Mouse (Mus musculus): Measurements from ENCODE around the gene Alb.

Gene Alb

DNA sequence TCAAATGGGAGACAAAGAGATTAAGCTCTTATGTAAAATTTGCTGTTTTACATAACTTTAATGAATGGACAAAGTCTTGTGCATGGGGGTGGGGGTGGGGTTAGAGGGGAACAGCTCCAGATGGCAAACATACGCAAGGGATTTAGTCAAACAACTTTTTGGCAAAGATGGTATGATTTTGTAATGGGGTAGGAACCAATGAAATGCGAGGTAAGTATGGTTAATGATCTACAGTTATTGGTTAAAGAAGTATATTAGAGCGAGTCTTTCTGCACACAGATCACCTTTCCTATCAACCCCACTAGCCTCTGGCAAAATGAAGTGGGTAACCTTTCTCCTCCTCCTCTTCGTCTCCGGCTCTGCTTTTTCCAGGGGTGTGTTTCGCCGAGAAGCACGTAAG, at the start of gene Alb:
Gene Alb (plus strand): TSS at position 279 of the 400 bp plus-strand sequence.
- DNase-seq, result no peak

DNA sequence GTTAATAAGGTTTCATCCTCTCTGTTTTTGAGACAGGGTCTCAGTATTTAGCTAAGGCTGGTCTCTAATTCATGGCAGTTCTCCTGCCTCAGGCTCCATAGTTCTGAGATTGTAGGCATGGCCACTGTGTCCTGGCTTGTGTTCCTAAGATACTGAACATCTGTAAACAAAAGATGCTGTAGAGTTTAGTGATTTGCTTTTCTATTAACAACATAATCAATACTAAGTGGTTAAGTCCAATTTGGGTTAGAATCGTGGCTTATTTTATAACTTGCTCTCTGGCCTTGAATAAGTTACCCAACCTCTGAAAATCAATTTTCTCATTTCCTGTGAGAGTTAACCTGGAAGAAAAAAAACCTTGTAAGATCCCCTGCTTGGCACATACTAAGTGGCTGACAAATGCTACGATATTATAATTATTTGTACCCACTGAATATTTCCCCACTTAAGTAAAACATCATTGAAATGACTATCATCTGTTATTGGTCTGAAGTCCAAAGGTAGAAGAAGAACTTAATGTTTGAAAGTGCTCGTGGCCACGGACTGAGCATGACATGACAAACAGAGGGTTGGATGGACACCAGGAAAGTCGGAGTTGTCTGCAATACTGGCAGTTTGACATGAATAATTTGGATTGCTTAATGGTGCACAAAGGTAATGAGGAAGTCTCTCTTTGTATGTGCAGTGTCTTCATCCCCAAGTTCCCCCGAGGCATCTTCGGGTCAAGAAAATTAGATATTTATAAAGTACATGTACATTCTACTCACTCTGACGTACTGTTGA, 46.4 kb upstream of the Alb start:
- no peak for DNase-seq

DNA sequence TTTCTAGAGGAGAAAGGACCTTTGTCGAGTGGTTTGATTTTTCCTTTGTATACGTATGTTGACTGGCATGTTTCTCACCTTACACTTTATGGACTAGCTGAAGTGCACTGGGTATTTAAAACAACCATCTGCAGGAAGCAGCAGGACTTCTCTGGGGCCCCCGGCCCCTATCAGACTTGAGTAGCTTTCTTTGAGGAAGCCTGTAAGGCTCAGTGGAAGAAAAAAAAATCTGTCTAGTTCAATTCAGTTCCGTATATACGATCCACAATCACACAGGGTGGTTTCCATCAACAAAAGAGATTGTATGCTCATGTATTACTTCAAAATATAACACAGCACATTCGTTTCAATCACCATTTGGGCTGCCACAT, 45.8 kb upstream of the Alb start:
- DNase-seq, result no peak

DNA sequence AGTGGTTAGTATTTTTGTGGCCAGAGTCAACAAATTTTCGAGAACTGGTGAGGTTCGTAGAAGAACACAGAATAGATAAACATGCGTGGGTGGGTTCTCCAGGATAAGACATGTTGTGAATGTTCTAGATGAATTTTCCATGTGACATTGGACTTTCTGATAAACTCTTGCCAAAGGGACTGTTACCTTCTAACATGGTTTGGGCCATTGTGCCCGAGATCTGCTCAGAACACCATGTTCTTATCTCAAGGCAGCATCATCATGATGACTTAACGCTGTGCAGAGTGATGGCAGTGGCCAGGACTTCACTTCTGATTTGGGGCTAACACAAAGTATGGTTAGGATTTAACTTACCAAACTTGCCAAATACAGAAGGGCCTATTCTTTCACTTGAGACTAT, 36.1 kb upstream of the Alb start:
- DNase-seq, result no peak

DNA sequence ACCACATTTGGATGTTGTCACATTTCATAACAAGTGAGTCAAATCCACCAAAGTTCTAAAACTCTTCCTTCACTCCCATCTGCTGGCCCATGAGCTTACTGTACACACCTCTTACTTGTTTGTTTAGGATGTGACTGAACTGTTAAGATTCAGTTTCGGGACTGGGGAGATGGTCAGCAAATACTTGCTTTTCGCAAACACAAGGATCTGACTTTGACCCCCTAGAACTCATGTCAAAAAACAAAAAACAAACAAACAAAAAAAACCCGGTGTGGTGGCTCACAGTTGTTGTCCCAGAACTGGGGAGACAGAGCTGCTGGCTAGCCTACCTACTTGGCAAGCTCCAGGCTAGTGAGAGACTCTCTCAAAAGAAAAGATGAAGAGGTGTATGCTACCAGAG, 35.5 kb upstream of the Alb start:
- no peak for DNase-seq

DNA sequence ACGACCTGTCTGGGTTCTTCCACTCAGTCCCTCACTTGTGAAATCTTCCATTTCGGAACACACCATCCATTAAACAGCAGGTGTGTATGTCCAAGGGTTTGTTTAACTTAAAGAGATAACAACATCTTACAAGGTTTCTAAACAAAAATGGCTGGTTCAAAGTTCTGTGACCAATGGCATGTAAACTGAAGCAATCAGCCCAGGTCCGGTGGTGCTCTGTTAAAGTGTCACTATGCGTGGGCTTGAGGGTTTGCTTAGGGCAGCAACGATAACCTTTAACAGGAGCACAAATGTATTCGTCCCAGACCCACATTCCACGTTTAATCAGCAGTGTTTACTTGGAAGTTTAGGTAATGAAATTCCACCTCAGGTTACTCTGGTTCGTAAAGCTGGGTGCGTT, 29.6 kb upstream of the Alb start:
- DNase-seq, result no peak

DNA sequence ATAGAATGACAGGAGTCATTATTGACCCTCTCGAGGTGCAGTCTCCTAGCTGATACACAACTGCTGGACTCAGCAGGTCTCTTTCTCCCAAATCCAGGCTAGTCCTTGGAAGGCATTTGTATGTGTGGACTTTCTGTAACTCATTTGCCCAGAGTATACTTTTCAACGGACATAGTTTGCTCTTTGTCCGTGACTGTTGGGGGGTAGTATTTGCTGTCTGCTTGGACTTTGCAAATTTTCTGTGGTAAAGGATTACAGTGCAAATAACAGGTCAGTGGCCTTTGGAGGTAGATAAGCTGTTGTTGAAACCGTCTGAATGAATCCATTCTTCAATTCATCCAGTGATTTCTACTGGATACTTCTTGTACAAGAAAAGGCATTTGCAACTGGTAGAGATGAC, 21.5 kb upstream of the Alb start:
- DNase-seq, result peak; percentile 6

DNA sequence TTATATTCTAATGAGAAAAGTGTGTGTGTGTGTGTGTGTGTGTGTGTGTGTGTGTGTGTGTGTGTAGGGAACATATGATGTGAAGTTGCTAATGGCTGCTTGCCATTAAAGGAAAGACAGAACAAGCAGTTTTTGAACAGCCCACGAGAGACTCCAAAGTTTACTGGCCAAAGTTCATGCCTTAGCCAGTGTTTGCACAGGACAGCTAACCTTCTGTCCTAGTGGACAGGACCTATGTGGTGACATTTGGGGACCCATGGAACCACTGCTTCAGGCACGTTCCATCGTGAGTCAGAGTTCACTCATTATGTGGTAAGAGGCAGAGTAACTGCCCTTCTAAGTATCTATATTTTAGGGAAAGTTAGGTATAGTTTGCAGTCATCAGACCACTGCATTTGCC, 13.1 kb upstream of the Alb start:
- DNase-seq, result peak; percentile 20

DNA sequence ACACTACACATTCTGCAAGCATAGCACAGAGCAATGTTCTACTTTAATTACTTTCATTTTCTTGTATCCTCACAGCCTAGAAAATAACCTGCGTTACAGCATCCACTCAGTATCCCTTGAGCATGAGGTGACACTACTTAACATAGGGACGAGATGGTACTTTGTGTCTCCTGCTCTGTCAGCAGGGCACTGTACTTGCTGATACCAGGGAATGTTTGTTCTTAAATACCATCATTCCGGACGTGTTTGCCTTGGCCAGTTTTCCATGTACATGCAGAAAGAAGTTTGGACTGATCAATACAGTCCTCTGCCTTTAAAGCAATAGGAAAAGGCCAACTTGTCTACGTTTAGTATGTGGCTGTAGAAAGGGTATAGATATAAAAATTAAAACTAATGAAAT, 10.7 kb upstream of the Alb start:
- DNase-seq, result no peak

DNA sequence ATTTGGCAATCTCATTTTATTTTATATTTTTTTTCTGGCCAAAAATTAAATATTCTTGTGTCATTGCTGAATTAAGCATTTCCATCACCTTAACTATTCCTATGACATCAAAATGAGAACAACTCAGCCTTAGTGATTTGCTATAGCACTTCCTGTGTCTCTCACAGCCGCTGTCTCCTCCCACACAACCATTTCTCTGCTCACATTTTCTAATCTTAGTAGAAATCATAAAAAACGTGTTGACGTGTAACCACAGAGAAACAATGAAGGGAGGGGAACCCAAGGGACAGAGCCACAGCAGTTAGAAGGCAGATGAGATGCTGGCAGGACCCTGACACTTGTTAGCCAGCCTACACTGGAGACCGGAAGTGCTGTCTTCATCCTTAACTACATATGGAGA, 8.0 kb upstream of the Alb start:
- DNase-seq, result no peak

DNA sequence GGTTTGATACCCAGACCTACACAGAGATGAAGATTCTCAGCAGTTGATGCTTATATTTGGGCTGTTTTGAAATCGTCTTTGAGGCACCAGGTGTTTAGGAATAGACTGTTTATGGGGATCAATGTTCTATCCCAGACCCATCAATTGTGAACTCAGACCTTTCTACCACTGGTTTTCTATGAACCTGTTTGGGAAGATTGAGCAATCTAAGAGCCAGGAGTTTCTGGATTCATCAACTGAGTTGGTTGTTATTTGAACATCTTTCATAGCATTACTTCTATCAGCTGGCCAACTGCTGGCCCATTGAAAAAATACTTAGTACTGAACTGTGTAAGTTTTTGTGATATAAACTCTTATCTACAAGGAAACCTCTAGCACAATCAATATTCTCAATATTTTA, 3.5 kb upstream of the Alb start:
- DNase-seq, result no peak

DNA sequence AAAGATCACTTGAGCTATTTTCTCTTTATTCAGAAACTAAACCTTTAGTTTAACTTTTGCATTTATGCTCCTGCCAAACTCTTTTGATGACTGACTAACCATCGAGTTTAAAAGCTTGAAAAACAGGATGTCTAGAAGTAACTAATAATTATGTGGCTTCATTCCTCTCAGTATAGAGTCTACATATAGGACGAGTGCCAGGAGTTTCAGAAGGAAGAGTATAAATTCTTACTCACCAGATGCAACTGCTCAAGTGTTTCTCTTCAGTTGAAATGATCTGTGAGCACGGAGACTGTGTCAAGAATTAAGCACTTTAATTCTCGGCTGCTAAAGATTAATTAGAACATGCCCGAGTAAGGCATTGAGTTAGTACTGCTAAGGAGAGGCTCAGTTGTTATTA, 2.0 kb upstream of the Alb start:
- no peak for DNase-seq

DNA sequence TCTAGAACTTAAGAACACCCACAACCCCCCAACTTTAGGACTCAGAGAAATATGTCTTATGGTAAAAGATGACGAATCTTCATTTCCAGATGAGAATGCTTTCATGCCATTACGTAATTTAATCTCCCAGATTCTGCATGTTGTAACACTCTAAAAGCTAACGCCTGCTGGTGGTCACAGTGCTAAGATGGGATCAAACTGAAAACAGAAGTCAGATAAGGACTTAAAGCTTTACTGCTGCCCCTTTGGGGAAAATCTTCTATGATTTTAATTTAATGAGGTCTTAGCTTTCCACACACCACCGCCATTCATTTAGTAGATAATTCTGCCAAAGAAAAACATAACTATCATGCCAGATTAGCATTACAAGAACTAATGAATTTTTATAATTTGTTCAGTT, 6.1 kb downstream of the Alb start:
- DNase-seq, result no peak

DNA sequence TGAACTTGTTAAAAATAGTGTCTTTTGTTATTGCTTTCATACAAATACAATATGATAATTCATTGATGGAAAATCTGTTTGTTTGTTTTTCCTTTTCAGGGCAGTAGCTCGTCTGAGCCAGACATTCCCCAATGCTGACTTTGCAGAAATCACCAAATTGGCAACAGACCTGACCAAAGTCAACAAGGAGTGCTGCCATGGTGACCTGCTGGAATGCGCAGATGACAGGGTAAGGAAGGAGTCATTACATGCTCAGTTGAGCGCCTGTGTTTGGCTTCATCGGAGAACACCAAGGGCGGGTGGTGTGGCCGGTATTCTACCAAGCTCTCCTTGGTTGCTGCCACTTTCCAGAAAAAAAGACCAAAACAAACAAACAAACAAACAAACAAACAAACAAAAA, 6.5 kb downstream of the Alb start:
- peak; percentile 58 for DNase-seq

DNA sequence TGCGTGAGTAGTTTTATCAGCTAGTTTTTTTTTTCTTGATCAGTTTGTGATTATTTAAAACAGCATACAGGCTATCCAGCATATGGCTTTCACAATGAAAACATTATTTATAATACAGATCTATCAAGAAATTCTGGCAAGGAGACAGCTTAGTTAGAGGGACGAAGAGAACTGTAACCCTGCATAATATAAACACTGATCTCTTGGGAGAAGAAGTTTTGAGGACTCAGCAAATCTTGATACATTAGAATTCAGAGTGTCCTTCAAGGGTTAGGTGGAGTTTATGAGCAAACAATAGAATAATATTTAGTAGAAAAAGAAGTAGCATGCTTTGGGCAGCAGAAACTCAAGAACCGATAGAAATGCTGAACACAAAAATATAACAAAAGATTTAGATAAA, 10.1 kb downstream of the Alb start:
- no peak for DNase-seq

DNA sequence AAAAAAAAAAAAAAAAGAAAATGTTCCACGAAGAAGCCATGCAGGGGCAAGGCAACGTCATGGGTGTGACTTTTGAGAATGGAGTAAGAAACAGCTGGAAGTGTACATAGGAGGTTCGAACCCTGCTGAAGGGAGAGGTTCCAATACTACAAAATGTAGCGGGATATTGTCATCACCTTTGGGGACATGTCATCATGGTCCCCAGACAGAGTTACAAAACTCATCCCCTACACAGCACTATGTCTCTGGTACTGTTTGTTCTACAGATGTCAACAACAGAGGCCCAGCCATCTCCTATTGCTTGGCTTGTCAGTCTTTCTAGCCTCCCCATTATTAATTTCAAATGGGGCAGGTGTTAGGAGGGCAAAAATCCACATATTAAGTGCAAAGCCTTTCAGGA, 13.2 kb downstream of the Alb start:
- DNase-seq, result no peak

DNA sequence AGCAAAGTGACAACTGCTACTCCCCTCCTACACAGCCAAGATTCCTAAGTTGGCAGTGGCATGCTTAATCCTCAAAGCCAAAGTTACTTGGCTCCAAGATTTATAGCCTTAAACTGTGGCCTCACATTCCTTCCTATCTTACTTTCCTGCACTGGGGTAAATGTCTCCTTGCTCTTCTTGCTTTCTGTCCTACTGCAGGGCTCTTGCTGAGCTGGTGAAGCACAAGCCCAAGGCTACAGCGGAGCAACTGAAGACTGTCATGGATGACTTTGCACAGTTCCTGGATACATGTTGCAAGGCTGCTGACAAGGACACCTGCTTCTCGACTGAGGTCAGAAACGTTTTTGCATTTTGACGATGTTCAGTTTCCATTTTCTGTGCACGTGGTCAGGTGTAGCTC, 13.7 kb downstream of the Alb start:
- no peak for DNase-seq

DNA sequence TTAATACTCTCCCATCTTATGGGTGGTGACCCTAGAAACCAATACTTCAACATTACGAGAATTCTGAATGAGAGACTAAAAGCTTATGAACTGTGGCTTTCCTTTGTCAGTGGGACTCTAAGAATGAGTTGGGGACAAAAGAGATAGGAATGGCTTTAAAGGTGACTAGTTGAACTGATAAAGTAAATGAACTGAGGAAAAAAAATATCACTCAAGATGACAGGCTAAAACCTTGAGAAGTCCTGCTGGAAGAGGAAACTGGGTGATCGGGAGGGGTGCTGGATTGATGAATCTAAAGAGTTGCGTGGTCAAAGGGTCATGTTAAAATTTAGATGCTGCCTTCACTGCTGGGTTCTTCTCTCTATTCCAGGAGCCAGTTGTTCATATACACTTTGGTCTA, 16.0 kb downstream of the Alb start:
- no peak for DNase-seq

DNA sequence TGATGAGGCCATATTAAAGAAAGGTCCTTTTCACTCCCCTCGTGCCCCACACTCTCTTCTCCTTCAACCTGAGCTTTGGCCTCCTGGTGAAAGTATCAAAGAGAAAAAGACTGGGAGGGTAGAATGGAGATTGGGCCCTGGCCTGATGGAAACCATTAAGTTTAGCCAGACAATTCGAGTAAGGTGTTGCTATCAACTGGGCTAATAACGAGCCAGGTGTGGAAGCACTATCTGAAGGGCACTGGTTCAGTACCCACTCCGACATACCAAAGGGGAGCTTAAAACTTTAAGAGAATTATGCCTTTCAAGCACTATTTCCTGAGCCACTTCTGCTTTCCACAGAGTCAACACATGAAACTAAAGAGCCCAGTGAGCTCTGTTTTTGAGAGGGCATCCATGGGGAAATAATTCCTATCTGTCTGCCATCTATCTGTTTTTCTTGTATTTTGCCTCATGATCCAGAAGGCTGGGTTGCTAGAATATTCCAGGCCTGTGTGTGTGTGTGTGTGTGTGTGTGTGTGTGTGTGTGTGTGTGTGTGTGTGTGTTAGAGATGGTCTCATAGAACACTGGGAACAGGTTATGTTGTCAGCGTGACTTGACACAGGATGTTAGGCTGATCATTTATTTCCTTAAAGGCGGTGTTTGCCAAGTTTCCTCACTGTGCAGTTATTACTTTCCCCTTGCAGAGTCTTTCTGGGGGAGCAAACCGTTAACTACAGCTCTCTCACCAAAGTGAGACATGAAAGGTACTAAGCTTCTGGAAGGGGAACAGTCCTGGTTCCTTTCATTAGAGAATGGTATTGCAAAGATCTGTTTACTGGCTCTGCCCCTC, 16.8 kb downstream of the Alb start:
- no peak for DNase-seq

DNA sequence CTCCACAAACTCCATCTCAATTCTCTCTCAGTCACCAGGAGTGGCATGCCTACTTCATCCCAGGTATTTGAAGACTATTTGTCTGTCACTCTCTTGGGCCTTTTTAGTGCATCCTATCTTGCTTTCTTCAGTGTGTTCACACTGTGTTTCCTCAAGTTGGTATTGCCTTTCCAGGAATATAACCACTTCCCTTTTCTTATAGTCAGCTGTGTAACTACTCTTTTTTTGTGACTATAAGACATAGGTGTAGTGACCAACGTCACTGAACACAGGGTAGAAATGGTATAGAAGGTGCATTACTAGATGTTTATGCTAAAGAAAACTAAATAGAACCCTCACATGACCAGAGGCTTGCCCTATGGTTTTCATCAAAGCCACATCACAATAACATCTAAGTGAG, 18.2 kb downstream of the Alb start:
- no peak for DNase-seq

DNA sequence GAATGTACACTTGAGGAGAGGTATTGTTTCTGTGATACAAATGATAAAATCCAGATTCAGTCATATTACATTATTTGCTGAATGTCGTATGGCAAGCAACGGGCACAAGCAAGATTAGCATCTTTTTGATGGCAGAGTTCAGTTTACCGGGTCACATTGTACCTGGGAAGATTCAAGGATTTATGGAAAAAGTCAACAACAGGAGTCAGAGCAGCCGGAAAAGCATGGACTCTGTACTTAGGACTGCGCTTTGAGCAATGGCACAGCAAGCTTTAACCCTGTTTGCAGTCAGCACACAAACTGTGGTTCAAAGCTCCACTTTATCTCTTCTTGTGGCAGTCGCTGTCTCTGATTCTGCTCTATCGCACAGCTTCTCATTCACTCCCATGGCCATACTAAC, 24.9 kb downstream of the Alb start:
- no peak for DNase-seq

DNA sequence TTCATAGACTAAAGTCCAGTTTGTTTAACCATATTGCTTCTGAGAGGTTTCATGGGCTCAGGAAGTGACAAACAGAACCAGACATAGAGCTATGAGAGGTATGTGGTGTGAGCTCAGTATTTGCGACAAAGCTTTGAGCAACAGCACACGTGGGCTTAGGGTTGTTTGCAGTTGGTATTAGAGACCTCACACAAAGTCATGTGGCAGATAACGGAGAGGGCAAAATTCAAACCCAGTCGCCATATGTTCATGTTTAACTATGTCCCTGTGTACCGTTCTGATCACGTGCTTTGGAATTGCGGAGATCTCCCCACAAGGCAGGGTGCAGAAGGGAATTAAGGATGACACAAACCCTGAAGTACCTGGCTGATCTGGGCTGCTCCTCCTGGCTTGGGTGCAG, 27.6 kb downstream of the Alb start:
- DNase-seq, result no peak

DNA sequence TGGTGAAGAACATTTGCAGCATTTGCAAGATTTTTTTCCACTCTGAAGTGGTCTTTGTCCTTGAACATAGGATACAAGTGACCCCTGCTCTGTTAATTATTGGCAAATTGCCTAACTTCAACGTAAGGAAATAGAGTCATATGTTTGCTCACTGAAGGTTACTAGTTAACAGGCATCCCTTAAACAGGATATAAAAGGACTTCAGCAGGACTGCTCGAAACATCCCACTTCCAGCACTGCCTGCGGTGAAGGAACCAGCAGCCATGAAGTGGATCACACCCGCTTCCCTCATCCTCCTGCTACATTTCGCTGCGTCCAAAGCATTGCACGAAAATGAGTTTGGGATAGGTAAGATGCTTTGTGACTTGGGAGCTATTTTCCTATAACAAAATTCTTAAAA, 29.8 kb downstream of the Alb start, which contains the start of gene Afp:
Gene Afp (plus strand): TSS at position 220 of the 400 bp plus-strand sequence.
- no peak for DNase-seq

DNA sequence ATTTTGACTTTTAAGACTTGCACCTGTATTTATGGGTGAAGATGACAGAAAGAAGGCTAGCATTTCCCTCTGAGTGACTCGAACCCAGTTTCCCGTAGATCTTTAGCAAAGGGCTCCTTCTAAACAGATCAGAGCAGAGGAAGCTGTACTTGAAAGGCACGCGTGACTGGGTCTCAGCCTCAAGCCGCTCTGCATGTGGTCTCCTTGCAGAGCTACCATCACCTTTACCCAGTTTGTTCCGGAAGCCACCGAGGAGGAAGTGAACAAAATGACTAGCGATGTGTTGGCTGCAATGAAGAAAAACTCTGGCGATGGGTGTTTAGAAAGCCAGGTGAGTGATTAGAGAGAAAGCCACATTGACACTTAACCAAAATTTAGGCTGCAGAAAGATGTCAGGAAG, 31.7 kb downstream of the Alb start:
- no peak for DNase-seq

DNA sequence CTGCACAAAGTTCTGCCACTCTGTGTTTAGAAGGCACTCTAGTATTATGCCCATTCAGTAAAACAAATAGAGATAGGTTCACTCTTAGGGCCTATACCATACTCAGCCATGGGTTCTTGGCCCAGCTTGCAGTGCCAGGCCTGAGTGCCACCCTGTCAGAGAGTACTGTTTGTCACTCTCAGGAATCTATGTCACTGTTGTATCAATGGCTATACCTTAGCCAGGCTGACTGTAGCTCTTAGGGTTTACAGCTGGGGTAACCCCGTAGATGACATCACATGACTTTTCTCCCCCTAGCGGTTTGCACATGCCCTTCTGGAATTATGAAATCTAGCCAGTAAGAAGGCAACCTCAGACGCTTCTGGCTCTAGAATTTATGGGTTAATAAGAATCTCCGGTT, 33.6 kb downstream of the Alb start:
- no peak for DNase-seq
